Mouse (Mus musculus) heart, postnatal 0 days (tissue): ENCODE measurements around the gene Vmn1r173.
"Not testable (repeated sequence)": the region's sequence is repeated elsewhere in the genome, so short reads cannot be mapped to it uniquely, and the experiment has no call there.

Experiments
- CTCF ChIP-seq: IDR thresholded peaks from 2 replicates; pipeline ENCODE4 v1.5.1; 2016; ENCODE audit warnings: antibody characterized with exemption, control low read depth, low read depth
- EP300 ChIP-seq: IDR thresholded peaks from 2 replicates; pipeline ENCODE4 v1.6.1; 2016; ENCODE audit warnings: antibody characterized with exemption, low read depth

GRCm38 (mm10) chr7:23700403-23700802, at the start of gene Vmn1r173:
- TF ChIP-seq CTCF, EP300: not testable (repeated sequence)
